Mouse (Mus musculus): ENCODE data around the gene Bsn. TPM values are rescaled to one million over a fixed set of nuclear protein-coding genes. Genes with fewer than 3 reads are reported as not detected.

The Bsn gene
- total and polyA plus RNA-seq, 2 experiments from 2014 or later: 0.03 to 0.42 TPM

DNA sequence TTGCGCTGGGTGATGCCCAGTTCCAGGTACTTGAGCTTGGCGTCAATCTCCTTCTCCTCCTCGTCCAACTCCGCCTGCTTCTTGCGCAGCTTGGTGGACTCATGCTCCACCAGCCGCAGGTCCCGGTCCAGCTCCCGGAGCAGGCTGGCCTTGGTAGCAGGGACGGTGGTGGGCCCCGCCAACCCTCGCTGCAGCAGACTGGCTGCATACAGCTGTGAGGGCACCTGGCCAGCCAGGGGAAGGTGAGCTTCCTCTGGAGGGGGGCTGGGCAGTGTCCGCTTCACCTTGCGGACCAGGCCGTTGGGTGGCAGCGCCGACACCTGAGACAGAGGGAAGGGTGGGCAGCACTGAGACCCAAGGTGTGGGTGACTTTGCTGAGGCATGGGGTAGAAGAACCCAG is 82.3 kb downstream of the Bsn start:
- WGBS: 92% methylated on average over 16 of the region's 16 CpGs
- Histone ChIP-seq H3K9me3 (replicated peaks; ENCODE audit: control insufficient read depth, low read length) (no peaks in the 10 kb centered on the region), H3K27me3 (ENCODE audit: control insufficient read depth, insufficient read depth, low read length) (0 out of 2 replicates have a peak, but pooled peaks cover 8% of the 10 kb centered on the region), H3K27ac (ENCODE audit: low read depth) (no peak overlapping the region), H3K4me2 (ENCODE audit: low read depth, low read length) (no peak overlapping the region), H3K9ac (replicated peaks; ENCODE audit: low read depth, low read length) (no peak overlapping the region), H3K4me3 (ENCODE audit: low read depth, low read length) (no peak overlapping the region), H3K4me1 (ENCODE audit: control insufficient read depth, insufficient read depth) (peaks cover 7% of the 10 kb centered on the region; the same call in 1 of the 2 replicates), H3K36me3 (replicated peaks; ENCODE audit: control insufficient read depth, insufficient read depth, low read length) (no peaks in the 10 kb centered on the region)
- TF ChIP-seq EP300 (IDR thresholded peaks at IDR 0.05; ENCODE audit: low read depth): no peak
- TF ChIP-seq CTCF (IDR thresholded peaks at IDR 0.05; ENCODE audit: low read depth): no peak
- ATAC-seq (ENCODE audit: insufficient read depth, low read depth): no peak
- DNase-seq (ENCODE audit: low spot score): no peak

DNA sequence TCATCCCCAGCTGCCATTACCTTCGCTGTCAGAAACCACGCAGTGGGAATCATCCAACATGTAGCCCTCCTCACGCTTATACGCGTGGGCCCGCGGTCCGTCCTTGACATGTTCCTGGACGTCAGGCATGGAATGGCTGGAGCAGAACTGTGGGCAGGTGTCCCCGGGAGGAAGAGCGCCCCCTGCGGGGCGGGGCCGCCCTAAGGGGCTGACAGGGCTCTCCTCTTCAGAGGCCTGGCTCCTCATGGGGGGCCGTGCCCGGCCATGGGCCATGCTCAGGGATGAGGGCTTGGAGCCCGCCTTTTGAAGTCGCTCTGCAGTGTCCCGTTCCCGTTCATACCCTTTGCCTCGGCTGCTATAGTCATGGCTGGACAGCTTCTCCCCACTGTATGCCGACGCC is 84.1 kb downstream of the Bsn start:
- Histone ChIP-seq H3K4me1 (ENCODE audit: control insufficient read depth, insufficient read depth) (peaks cover 6% of the 10 kb centered on the region; the same call in 1 of the 2 replicates), H3K27ac (ENCODE audit: low read depth) (no peak overlapping the region)
- no peak for ATAC-seq (ENCODE audit: insufficient read depth, low read depth)

DNA sequence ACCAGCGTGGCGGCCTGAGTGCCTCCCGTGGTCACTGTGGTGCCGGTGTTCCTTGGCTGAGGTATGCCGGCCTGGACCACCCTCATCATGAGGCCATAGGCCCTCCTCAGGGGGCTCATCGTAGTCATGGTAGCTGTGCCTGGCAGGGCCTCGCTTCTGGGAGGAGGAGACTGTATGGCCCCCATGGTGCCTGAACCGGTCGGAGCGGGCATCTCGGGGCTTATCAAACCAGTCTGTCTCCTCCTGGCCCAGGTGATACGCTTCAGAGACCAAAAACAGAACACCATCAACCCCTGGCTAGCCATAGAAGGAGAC is 84.7 kb downstream of the Bsn start:
- H3K4me3 ChIP-seq (ENCODE audit: low read depth, low read length): no peak overlapping the region
- no peak overlapping the region for H3K4me2 ChIP-seq (ENCODE audit: low read depth, low read length)
- no peaks in the 10 kb centered on the region for H3K36me3 ChIP-seq (replicated peaks; ENCODE audit: control insufficient read depth, insufficient read depth, low read length)
- no peak for ATAC-seq (ENCODE audit: insufficient read depth, low read depth)
- WGBS: 90% methylated on average over 12 of the region's 12 CpGs
- H3K27me3 ChIP-seq (ENCODE audit: control insufficient read depth, insufficient read depth, low read length): 0 out of 2 replicates have a peak, but pooled peaks cover 5% of the 10 kb centered on the region
- H3K9me3 ChIP-seq (replicated peaks; ENCODE audit: control insufficient read depth, low read length): no peaks in the 10 kb centered on the region
- H3K27ac ChIP-seq (ENCODE audit: low read depth): no peak overlapping the region
- TF ChIP-seq CTCF (IDR thresholded peaks at IDR 0.05; ENCODE audit: low read depth) (no peak), EP300 (IDR thresholded peaks at IDR 0.05; ENCODE audit: low read depth) (no peak)
- no peak for DNase-seq (ENCODE audit: low spot score)
- no peak overlapping the region for H3K9ac ChIP-seq (replicated peaks; ENCODE audit: low read depth, low read length)
- no peaks in the 10 kb centered on the region for H3K4me1 ChIP-seq (ENCODE audit: control insufficient read depth, insufficient read depth)

More for the DNA sequence above, 84.1 kb downstream of the Bsn start:
- Histone ChIP-seq H3K4me2 (ENCODE audit: low read depth, low read length) (no peak overlapping the region), H3K9me3 (replicated peaks; ENCODE audit: control insufficient read depth, low read length) (no peaks in the 10 kb centered on the region), H3K36me3 (replicated peaks; ENCODE audit: control insufficient read depth, insufficient read depth, low read length) (no peaks in the 10 kb centered on the region), H3K9ac (replicated peaks; ENCODE audit: low read depth, low read length) (no peak overlapping the region), H3K4me3 (ENCODE audit: low read depth, low read length) (no peak overlapping the region), H3K27me3 (ENCODE audit: control insufficient read depth, insufficient read depth, low read length) (0 out of 2 replicates have a peak, but pooled peaks cover 8% of the 10 kb centered on the region)
- WGBS: 90% methylated on average over 23 of the region's 23 CpGs
- no peak for DNase-seq (ENCODE audit: low spot score)
- no peak for TF ChIP-seq EP300 (IDR thresholded peaks at IDR 0.05; ENCODE audit: low read depth)
- TF ChIP-seq CTCF (IDR thresholded peaks at IDR 0.05; ENCODE audit: low read depth): no peak

DNA sequence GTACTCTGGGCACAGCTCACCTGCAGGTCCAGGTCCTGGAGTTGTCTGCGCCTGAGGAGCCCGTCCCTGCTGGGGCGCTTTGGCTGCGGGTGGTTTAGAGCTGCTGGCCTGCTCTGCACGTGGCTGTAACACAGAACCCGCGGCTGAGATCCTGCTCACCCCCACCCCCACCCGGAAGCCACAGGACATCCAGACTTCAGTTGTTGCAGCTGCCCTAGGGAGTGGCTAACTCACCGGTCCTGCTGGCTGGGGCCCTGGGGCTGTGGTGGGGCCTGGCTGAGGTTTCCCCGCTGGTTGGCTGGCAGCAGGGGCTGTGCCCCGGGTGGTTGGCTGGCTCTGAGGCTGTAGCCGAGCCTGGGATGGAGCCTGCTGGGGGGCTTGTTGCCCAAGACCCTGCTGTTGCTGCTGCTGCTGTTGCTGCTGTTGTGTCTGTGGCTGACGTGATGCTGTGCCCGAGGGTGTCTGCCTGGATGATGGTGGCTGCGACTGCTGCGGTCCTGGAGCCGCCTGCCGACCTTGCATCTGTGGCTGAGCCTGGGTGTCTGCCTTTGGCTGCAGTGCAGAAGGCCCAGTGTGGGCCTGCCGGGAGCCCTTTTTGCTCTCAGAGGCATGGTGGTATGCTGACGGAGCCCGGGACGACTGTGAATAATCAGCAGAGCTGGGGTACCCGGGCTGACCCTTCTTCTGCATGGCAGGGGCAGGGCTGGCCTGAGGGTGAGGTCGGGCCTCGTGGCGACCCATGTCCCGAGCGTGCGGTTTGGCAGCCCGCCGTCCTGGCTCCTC is 85.2 kb downstream of the Bsn start:
- ATAC-seq (ENCODE audit: insufficient read depth, low read depth): no peak
- Histone ChIP-seq H3K27me3 (ENCODE audit: control insufficient read depth, insufficient read depth, low read length) (no peaks in the 10 kb centered on the region), H3K4me2 (ENCODE audit: low read depth, low read length) (peak overlapping the region; percentile 31; the same call in 1 of the 2 replicates), H3K4me1 (ENCODE audit: control insufficient read depth, insufficient read depth) (no peaks in the 10 kb centered on the region), H3K9ac (replicated peaks; ENCODE audit: low read depth, low read length) (no peak overlapping the region), H3K36me3 (replicated peaks; ENCODE audit: control insufficient read depth, insufficient read depth, low read length) (no peaks in the 10 kb centered on the region), H3K9me3 (replicated peaks; ENCODE audit: control insufficient read depth, low read length) (no peaks in the 10 kb centered on the region), H3K4me3 (ENCODE audit: low read depth, low read length) (no peak overlapping the region), H3K27ac (ENCODE audit: low read depth) (no peak overlapping the region)
- WGBS: 52% methylated on average over 31 of the region's 31 CpGs
- no peak for DNase-seq (ENCODE audit: low spot score)
- no peak for TF ChIP-seq CTCF (IDR thresholded peaks at IDR 0.05; ENCODE audit: low read depth)
- no peak for TF ChIP-seq EP300 (IDR thresholded peaks at IDR 0.05; ENCODE audit: low read depth)

DNA sequence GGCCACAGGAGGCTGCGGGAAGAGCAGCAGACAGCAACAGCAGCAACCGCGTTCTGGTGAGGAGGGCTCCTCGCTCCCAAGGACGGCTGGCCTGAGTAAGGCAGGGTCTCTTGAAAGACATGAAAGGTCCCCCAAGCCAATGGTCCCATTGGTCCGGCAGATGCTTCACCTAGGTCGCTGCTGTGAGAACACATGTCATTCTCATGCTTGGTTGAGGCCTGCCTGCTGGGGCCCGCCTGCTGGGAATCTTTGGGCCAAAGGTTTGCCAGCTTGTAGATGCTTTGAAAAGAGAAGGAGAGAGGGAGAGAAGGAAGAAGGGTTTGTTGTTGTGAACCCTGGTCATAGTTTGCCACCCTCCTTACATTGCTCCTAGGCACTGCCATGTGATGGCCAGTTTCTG is 90.6 kb downstream of the Bsn start:
- DNase-seq (ENCODE audit: low spot score): no peak
- Histone ChIP-seq H3K4me2 (ENCODE audit: low read depth, low read length) (no peak overlapping the region), H3K4me3 (ENCODE audit: low read depth, low read length) (no peak overlapping the region), H3K36me3 (replicated peaks; ENCODE audit: control insufficient read depth, insufficient read depth, low read length) (no peaks in the 10 kb centered on the region), H3K9ac (replicated peaks; ENCODE audit: low read depth, low read length) (no peak overlapping the region), H3K27me3 (ENCODE audit: control insufficient read depth, insufficient read depth, low read length) (no peaks in the 10 kb centered on the region), H3K27ac (ENCODE audit: low read depth) (no peak overlapping the region), H3K4me1 (ENCODE audit: control insufficient read depth, insufficient read depth) (peaks cover 6% of the 10 kb centered on the region; the same call in 1 of the 2 replicates), H3K9me3 (replicated peaks; ENCODE audit: control insufficient read depth, low read length) (no peaks in the 10 kb centered on the region)
- WGBS: 85% methylated on average over 8 of the region's 8 CpGs
- no peak for ATAC-seq (ENCODE audit: insufficient read depth, low read depth)
- no peak for TF ChIP-seq CTCF (IDR thresholded peaks at IDR 0.05; ENCODE audit: low read depth)
- TF ChIP-seq EP300 (IDR thresholded peaks at IDR 0.05; ENCODE audit: low read depth): no peak
